Mouse (Mus musculus): Measurements from ENCODE around the gene Ino80d. TPM values are rescaled to one million over a fixed set of nuclear protein-coding genes. Genes with fewer than 3 reads are reported as not detected.
A peak's percentile ranks its signal among the peaks of the same experiment; 100 is the strongest.

Gene Ino80d
- polyA plus RNA-seq, 1 experiment from 2014 or later, result 5.7 TPM

DNA sequence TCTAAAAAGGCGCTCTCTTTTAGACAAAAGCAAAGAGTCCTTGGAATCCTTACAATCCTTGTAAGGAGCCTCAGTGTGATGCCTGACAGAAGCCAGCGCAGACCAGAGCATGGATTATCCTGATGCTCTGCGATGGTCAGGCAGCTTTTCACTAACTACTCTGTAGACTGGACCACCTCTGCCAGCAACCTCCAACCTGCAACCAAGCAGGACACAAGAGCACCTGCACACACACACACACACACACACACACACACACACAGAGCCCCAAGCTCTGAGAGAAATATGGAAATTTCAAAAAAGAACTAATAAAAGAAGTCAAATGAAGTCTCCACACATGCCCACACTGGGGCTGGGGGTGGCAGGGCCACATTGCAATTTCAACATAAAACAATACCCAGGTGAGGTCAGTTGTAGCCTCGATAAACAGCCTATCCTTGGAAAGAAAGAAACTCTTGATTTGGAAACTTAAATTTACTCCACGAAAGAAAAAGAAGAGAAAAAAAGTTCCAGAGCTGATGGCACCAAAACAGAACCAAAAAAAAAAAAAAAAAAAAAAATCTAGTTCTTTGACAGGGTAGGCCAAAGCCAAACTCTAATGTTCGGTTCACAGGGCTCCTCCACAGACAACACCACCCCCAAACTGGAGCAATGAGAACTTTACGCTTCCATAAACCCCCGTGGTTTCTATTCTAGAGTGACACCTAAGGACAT is 2.2 kb downstream of the Ino80d start:
- H3K9ac ChIP-seq (ENCODE audit: low read depth, low read length), result peak overlapping the region; percentile 100
- no peak for TF ChIP-seq CTCF (IDR thresholded peaks at IDR 0.05; ENCODE audit: low read depth)
- H3K4me3 ChIP-seq (ENCODE audit: low read depth, low read length), result peak overlapping the region; percentile 94
- peaks cover 3% of the 10 kb centered on the region; the same call in 1 of the 2 replicates for H3K36me3 ChIP-seq (ENCODE audit: control insufficient read depth, insufficient read depth)
- 33% methylated on average over 8 of the region's 8 CpGs for WGBS
- peak overlapping the region; percentile 82 for H3K4me2 ChIP-seq (replicated peaks; ENCODE audit: low read depth)
- H3K27ac ChIP-seq (ENCODE audit: low read depth, low read length), result peak overlapping the region; percentile 100
- no peaks in the 10 kb centered on the region for H3K27me3 ChIP-seq (replicated peaks; ENCODE audit: control insufficient read depth, insufficient read depth, low read length)
- H3K9me3 ChIP-seq (ENCODE audit: control insufficient read depth), result no peaks in the 10 kb centered on the region
- no peak for ATAC-seq
- peaks cover 8% of the 10 kb centered on the region for H3K4me1 ChIP-seq (replicated peaks; ENCODE audit: control insufficient read depth, insufficient read depth, low read length)

DNA sequence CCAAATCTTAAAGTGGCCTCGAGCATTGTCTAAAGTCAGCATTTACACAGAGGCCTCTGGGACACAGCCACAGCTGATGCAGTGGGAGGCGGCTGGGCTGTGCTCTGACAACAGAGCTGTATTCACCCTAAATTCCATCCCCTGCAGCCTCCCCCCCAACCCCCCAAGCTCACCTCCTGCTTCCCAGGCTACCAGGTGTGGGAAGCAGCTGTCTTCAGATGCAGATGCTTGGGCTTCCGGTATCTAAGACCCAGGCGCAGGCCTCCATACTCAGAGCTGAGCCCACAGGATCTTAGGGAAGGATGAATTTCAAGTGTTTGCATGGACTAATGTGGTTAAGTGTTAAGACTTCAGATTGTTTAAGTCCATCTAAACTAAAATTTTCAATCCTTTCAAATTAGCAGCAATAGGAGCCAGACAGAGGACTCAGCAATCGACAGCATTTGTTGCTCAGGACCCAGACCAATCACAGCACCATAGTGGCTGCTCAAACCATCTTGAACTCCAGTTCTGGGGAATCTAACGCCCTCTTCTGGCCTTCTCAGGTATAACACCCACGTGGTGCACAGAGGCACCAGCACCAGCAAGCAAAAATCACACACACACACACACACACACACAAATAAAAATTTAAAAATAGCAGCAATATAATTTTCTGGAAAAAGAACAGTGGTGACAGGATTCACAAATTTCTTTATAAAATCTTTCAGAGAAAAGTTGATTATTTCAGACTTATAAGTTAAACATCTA is 3.8 kb downstream of the Ino80d start:
- Histone ChIP-seq H3K36me3 (ENCODE audit: control insufficient read depth, insufficient read depth) (no peaks in the 10 kb centered on the region), H3K27me3 (replicated peaks; ENCODE audit: control insufficient read depth, insufficient read depth, low read length) (no peaks in the 10 kb centered on the region), H3K9me3 (ENCODE audit: control insufficient read depth) (no peaks in the 10 kb centered on the region), H3K4me3 (ENCODE audit: low read depth, low read length) (no peak overlapping the region), H3K4me1 (replicated peaks; ENCODE audit: control insufficient read depth, insufficient read depth, low read length) (peaks cover 8% of the 10 kb centered on the region), H3K9ac (ENCODE audit: low read depth, low read length) (no peak overlapping the region), H3K27ac (ENCODE audit: low read depth, low read length) (no peak overlapping the region), H3K4me2 (replicated peaks; ENCODE audit: low read depth) (no peak overlapping the region)
- 52% methylated on average over 7 of the region's 7 CpGs for WGBS
- no peak for ATAC-seq
- TF ChIP-seq CTCF (IDR thresholded peaks at IDR 0.05; ENCODE audit: low read depth), result peak; percentile 68

- 0 out of 2 replicates have a peak, but pooled peaks have one; percentile 16 for ATAC-seq
- 45% methylated on average over 6 of the region's 6 CpGs for WGBS
Observed at GRCm38 (mm10) chr1:63107614-63108327, 6.7 kb downstream of the Ino80d start.

DNA sequence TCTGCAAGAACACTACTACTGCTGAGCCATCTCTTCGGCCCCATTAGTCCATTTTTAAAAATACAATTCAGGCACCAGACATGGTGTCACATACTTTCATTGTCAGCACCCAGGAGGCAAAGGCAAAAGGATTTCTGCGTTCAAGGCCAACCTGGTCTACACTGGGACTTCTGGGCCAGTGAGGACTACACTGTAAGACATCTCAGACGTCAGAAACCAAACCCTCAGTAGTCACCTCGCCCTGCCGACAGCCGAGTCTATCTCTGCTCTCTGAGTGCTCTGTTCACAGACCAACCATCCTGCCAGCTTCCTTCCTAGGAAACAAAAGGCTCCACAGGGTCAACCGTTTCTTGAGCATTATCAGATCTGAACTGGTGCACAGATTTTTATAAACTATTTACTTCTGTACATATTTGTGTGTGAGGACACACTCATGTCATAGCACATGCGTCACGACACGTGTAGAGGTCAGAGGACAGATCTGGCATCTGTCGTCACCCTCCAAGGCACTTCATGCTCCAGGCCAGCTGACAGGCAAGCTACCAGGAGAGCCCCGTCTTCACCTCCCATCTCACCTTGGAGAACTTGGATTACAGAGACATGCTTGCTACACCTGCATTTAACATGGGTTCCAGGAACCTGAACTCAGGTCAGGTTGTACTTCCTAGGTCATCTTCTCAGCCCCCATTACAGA is 11.6 kb downstream of the Ino80d start:
- Histone ChIP-seq H3K4me1 (replicated peaks; ENCODE audit: control insufficient read depth, insufficient read depth, low read length) (peaks cover 5% of the 10 kb centered on the region), H3K9me3 (ENCODE audit: control insufficient read depth) (no peaks in the 10 kb centered on the region), H3K4me3 (ENCODE audit: low read depth, low read length) (no peak overlapping the region), H3K27ac (ENCODE audit: low read depth, low read length) (no peak overlapping the region), H3K36me3 (ENCODE audit: control insufficient read depth, insufficient read depth) (peaks cover 42% of the 10 kb centered on the region), H3K9ac (ENCODE audit: low read depth, low read length) (no peak overlapping the region), H3K27me3 (replicated peaks; ENCODE audit: control insufficient read depth, insufficient read depth, low read length) (no peaks in the 10 kb centered on the region), H3K4me2 (replicated peaks; ENCODE audit: low read depth) (no peak overlapping the region)
- no peak for ATAC-seq
- 88% methylated on average over 12 of the region's 12 CpGs for WGBS
- no peak for TF ChIP-seq CTCF (IDR thresholded peaks at IDR 0.05; ENCODE audit: low read depth)

More at GRCm38 (mm10) chr1:63107614-63108327, 6.7 kb downstream of the Ino80d start:
- Histone ChIP-seq H3K4me2 (replicated peaks; ENCODE audit: low read depth) (peak overlapping the region; percentile 39), H3K9ac (ENCODE audit: low read depth, low read length) (no peak overlapping the region), H3K36me3 (ENCODE audit: control insufficient read depth, insufficient read depth) (peaks cover 6% of the 10 kb centered on the region), H3K27me3 (replicated peaks; ENCODE audit: control insufficient read depth, insufficient read depth, low read length) (no peaks in the 10 kb centered on the region), H3K9me3 (ENCODE audit: control insufficient read depth) (no peaks in the 10 kb centered on the region), H3K4me3 (ENCODE audit: low read depth, low read length) (no peak overlapping the region), H3K27ac (ENCODE audit: low read depth, low read length) (peak overlapping the region; percentile 57), H3K4me1 (replicated peaks; ENCODE audit: control insufficient read depth, insufficient read depth, low read length) (peaks cover 8% of the 10 kb centered on the region)
- no peak for TF ChIP-seq CTCF (IDR thresholded peaks at IDR 0.05; ENCODE audit: low read depth)

DNA sequence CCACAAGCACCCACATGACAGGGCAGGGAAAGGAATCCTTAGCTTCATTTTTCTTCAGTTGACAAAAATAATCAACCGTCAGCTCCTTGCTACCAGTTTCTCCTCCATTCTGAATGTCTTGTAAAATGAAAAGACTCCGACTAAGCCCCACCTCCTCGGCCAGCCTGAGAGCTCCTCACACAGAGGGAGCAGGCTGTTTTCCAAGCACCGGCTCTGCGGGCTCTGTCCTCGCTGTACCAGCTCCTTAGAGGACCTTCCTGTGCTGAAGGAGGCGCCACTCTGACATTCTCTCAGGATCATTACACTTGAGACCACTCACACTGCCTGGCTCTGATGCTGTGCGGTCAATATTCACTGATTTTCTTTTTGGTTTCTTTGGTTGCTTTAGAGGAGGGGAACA is 14.3 kb downstream of the Ino80d start:
- no peak for ATAC-seq
- TF ChIP-seq CTCF (IDR thresholded peaks at IDR 0.05; ENCODE audit: low read depth), result no peak
- Histone ChIP-seq H3K4me1 (replicated peaks; ENCODE audit: control insufficient read depth, insufficient read depth, low read length) (no peaks in the 10 kb centered on the region), H3K4me2 (replicated peaks; ENCODE audit: low read depth) (no peak overlapping the region), H3K36me3 (ENCODE audit: control insufficient read depth, insufficient read depth) (peaks cover 54% of the 10 kb centered on the region), H3K9me3 (ENCODE audit: control insufficient read depth) (no peaks in the 10 kb centered on the region), H3K27ac (ENCODE audit: low read depth, low read length) (no peak overlapping the region), H3K27me3 (replicated peaks; ENCODE audit: control insufficient read depth, insufficient read depth, low read length) (no peaks in the 10 kb centered on the region), H3K4me3 (ENCODE audit: low read depth, low read length) (no peak overlapping the region), H3K9ac (ENCODE audit: low read depth, low read length) (no peak overlapping the region)
- WGBS, result 94% methylated on average over 8 of the region's 8 CpGs
